Mouse (Mus musculus) heart, adult 2 months (tissue): Measurements from ENCODE around the gene Smim24. TPM values are rescaled to one million over a fixed set of nuclear protein-coding genes. Genes with fewer than 3 reads are reported as not detected.
A peak's percentile ranks its signal among the peaks of the same experiment; 100 is the strongest.

Experiments
- DNase-seq, 2 experiments: peaks; one replicate each; pipeline ENCODE4 v3.0.0; 2021
- H3K27ac ChIP-seq: fragments of 200-600 bp; 2 replicates; pipeline ENCODE4 v1.8.1; 2022
- H3K27me3 ChIP-seq: fragments of 200-500 bp; 2 replicates; pipeline ENCODE4 v1.6.1; 2012; ENCODE audit warnings: mild to moderate bottlenecking, low read length, inconsistent platforms, mixed read lengths; ENCODE audit not compliant: control insufficient read depth, insufficient read depth
- H3K36me3 ChIP-seq: fragments of 200-500 bp; 2 replicates; pipeline ENCODE4 v1.6.1; 2012; ENCODE audit warnings: low read length, inconsistent platforms; ENCODE audit not compliant: control insufficient read depth, insufficient read depth
- H3K4me1 ChIP-seq: fragments of 200-500 bp; 2 replicates; pipeline ENCODE4 v1.6.1; 2011; ENCODE audit warnings: low read length; ENCODE audit not compliant: control insufficient read depth, insufficient read depth
- H3K4me3 ChIP-seq: fragments of 200-600 bp; 2 replicates; pipeline ENCODE4 v1.8.1; 2022
- H3K79me2 ChIP-seq: fragments of 200-500 bp; replicated peaks from 2 replicates; pipeline ENCODE4 v1.6.1; 2012; ENCODE audit warnings: mild to moderate bottlenecking, inconsistent platforms, low read length, moderate library complexity, mixed read lengths; ENCODE audit not compliant: control insufficient read depth, insufficient read depth
- H3K9ac ChIP-seq: fragments of 200-500 bp; 2 replicates; pipeline ENCODE4 v1.6.1; 2012; ENCODE audit warnings: low read depth, mild to moderate bottlenecking, control low read depth, inconsistent platforms, low read length, mixed read lengths
- CTCF ChIP-seq: fragments of 200-600 bp; IDR thresholded peaks from 2 replicates; pipeline ENCODE4 v1.8.1; 2022; ENCODE audit warnings: antibody characterized with exemption, mild to moderate bottlenecking, moderate library complexity
- EP300 ChIP-seq: fragments of 200-500 bp; IDR thresholded peaks from 2 replicates; pipeline ENCODE4 v1.6.1; 2011; ENCODE audit warnings: low read depth, low read length, control low read depth; ENCODE audit not compliant: insufficient read depth
- POLR2A ChIP-seq: fragments of 200-500 bp; IDR thresholded peaks from 2 replicates; pipeline ENCODE4 v1.6.1; 2011; ENCODE audit warnings: mild to moderate bottlenecking, low read depth, low read length, control low read depth; ENCODE audit not compliant: insufficient read depth
- WGBS: fragments of 180-500 bp; shearing (Covaris S2); methylation state at CpG from one replicate; pipeline ENCODE4 v1.1.7; 2018; 5-methylcytosine and 5-hydroxymethylcytosine counted together
- intact Hi-C: fragments of 180-260 bp; cut with DNase I; formaldehyde crosslinking; loops from one replicate; pipeline ENCODE4 v1.15.1; 2025
- polyA plus RNA-seq: library from polyadenylated mRNA; depleted of rRNA; stranded (reverse); fragments of >200 nt; gene quantifications from 2 replicates; pipeline ENCODE4 v1.2.3, GENCODE M21; 2012
- total RNA-seq, 2 experiments: library from RNA; stranded (reverse); gene quantifications; 2 replicates each; pipeline ENCODE4 v1.2.3; 2021

Gene Smim24
- total and polyA plus RNA-seq, 3 experiments: 2.0 to 8.3 (median 2.3) TPM

DNA sequence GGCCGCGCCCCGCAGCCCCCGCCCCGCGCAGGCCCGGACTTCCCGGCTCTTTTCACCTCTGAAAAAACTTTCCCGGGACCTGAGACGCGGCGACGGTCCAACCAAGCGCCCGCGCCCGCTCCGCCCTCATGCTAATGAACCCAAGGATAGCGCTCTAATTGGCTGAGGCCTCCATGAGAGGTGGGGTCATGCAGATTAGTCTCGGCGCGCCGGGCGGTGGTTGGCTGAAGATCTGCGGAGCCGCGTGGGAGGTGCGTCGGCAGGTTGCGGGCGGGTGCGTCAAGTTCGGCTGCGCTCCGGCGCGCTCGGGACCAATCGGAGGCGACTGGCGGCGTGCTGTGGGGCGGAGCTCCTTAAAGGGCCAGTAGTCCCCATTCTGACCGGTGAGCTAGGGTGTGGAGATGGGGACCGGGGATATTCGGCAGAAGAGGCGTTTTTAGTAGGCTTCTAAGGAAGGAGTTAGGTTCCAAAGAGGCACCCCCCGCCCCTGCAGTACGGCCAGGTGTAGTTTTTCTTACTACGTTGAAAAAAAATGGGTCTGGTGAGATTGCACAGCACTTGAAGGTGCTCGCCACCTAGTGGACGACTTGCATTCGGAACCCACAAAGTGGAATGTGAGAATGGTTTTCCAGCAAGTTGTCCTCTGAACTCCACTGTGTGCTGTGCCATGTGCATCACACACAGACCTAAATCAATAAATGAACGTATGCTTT, 42.3 kb upstream of the Smim24 start, which contains the start of gene Hmg20b:
Gene Hmg20b, minus strand, starts transcription at position 130 of the 713 bp plus-strand sequence.
- intact Hi-C loops: loop anchor here (2.0 kb wide), 2 partner anchors 26 to 30 kb away; partner anchors contain the start of gene Cactin
- Histone ChIP-seq H3K27me3 (no peaks in the 10 kb centered on the region), H3K4me3 (peak within 1 kb of the TSS; percentile 97), H3K79me2 (no peaks in the 10 kb centered on the region), H3K36me3 (no peaks in the 10 kb centered on the region), H3K4me1 (peaks cover 3% of the 10 kb centered on the region; the same call in 1 of the 2 replicates), H3K27ac (peak within 1 kb of the TSS; percentile 96), H3K9ac (peak within 1 kb of the TSS; percentile 99)
- peak; percentile 98 to 100 for DNase-seq
- WGBS: under 1% methylated on average over 54 of the region's 54 CpGs
- TF ChIP-seq POLR2A (0 out of 2 replicates have a peak, but pooled peaks have one; percentile 52), CTCF (peak; percentile 90), EP300 (peak; percentile 69; the same call in 1 of the 2 replicates)

DNA sequence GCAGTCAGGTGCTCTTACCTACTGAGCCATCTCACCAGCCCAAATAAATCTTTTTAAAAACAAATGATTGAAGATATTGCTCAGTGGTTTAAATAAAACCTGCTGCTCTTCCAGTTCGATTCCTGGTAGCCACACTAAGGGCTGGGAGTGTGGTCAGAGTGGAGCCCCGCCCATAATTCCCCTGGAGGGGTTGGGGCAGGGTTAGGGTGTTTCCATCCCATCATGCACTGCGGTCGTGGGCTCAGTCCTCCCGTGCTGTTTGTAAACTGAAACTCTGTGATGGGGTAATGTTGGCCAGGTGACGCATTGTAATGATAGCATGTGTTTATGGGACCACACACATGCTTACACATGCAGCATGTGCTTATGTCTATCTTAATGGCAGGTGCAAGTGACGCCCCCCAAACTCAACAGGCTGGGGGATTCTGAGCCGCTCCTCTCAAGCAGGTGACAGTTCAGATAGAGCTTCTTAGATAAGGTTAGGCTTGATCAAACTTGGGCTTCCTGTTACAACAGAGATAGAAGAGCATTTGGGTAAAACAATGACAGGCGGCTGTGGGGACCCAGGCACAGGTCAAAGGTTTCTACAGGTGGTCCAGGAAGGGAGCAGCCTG, 41.1 kb upstream of the Smim24 start:
- Histone ChIP-seq H3K4me1 (peaks cover 5% of the 10 kb centered on the region; the same call in 1 of the 2 replicates), H3K4me3 (no peak overlapping the region), H3K27ac (no peak overlapping the region), H3K9ac (no peak overlapping the region), H3K36me3 (no peaks in the 10 kb centered on the region), H3K79me2 (no peaks in the 10 kb centered on the region), H3K27me3 (no peaks in the 10 kb centered on the region)
- TF ChIP-seq EP300 (no peak), POLR2A (no peak), CTCF (no peak)
- 30% methylated on average over 9 of the region's 9 CpGs for WGBS
- no peak for DNase-seq
- intact Hi-C loops: loop anchor here (2.0 kb wide), 2 partner anchors 25 to 31 kb away; partner anchors contain the start of gene Cactin

DNA sequence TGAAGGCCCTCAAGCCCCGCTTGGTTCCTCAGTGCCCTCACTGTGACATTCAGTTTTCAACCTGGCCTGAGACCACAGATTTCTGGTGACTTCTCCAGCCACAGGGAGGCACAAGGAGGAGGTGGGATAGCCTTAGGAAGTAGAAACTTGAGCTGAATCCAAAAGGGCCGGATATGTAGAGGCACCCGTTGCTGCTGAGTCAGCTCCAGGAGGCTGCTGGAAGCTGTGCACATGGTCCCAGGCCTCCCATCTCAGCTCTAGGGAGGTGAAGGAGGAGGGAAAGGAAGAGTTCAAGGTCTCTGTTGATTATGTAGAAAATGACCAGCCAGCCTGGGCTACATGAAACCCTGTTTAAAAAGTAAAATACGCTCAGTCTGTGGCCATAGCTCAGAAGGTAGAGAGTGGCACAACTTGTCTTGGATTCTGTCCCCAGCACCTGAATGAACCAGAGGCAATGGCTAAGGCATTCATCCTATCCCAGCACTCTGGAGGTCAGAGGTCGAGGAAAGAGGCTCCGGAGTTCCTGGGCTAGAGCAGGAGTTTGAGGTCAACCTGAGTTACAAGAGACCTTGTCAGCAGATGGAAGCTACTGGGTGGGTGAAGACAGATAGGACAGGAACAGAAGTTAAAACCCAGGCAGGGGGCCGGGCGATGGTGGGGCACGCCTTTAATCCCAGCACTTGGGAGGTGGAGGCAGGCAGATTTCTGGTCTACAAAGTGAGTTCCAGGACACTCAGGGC, 37.9 kb upstream of the Smim24 start:
- H3K27ac ChIP-seq: no peak overlapping the region
- no peak for DNase-seq
- no peak overlapping the region for H3K4me3 ChIP-seq
- peaks cover 6% of the 10 kb centered on the region for H3K4me1 ChIP-seq
- no peaks in the 10 kb centered on the region for H3K27me3 ChIP-seq
- intact Hi-C loops: no loop called here
- WGBS: 66% methylated on average over 9 of the region's 9 CpGs
- no peak overlapping the region for H3K9ac ChIP-seq
- TF ChIP-seq CTCF (no peak), EP300 (no peak), POLR2A (no peak)
- no peaks in the 10 kb centered on the region for H3K79me2 ChIP-seq
- no peaks in the 10 kb centered on the region for H3K36me3 ChIP-seq

DNA sequence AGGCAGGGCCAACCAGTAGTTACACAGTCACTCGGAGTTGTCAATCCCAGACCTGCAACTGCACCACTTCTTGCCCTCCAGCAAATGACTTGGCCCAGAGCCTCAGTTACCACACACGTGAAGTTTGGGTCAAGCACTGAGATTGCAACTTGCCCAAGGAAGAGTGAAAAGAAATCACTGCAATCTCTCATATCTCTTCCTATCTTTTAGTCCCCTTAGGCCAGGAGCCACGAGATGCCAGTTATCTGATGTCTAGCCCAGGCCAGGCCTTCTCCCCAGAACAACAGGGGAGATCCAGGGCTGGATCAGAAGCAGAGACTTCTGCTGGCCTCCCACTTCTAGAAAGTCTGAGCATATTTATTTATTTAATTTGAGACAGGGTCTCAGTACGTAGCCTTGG, 37.3 kb upstream of the Smim24 start:
- TF ChIP-seq EP300 (no peak), CTCF (no peak)
- peaks cover 6% of the 10 kb centered on the region for H3K4me1 ChIP-seq
- no peak for DNase-seq
- H3K9ac ChIP-seq: no peak overlapping the region
- 78% methylated on average over 4 of the region's 4 CpGs for WGBS
- intact Hi-C loops: no loop called here
- H3K4me3 ChIP-seq: no peak overlapping the region
- no peaks in the 10 kb centered on the region for H3K27me3 ChIP-seq
- no peaks in the 10 kb centered on the region for H3K79me2 ChIP-seq
- no peak overlapping the region for H3K27ac ChIP-seq
- H3K36me3 ChIP-seq: no peaks in the 10 kb centered on the region

DNA sequence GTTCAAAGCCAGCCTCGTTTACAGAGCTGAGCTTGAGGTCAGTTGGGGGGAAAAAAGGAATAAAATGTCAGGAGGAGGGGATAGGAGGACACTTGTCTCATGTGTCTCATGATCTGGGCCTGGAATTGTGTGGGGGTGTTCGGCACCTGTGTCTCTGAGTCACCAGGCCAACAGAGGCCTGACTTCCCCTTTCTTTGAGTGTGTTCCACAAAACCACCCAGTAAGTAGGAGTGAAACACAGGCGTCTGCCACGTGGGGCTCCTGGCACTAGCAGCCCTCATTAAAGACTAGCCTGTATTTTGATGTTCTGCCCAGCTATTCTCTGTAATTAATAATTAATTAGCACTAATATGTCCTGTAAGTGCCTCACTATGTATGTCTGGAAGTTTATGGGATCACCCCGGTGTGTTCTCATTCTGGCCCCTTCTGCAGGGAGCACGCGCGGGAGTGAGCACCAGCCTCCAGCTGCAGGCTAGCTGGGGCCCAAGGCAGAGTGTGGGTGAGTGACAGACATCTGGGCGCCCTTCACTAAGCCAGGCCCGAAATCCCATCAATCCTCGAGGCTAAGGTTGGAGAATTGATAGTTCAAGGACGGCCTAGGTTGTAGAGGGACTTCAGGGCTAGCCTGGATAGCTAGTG, 36.4 kb upstream of the Smim24 start:
- Histone ChIP-seq H3K27me3 (no peaks in the 10 kb centered on the region), H3K79me2 (no peaks in the 10 kb centered on the region), H3K4me1 (peaks cover 6% of the 10 kb centered on the region), H3K9ac (no peak overlapping the region), H3K4me3 (no peak overlapping the region; the same call in 1 of the 2 replicates), H3K27ac (peak overlapping the region; percentile 59), H3K36me3 (no peaks in the 10 kb centered on the region)
- intact Hi-C loops: no loop called here
- peak in 1 of 2 experiments; percentile 48 for DNase-seq
- 60% methylated on average over 12 of the region's 12 CpGs for WGBS
- TF ChIP-seq CTCF (no peak), EP300 (no peak), POLR2A (no peak)
